Mouse (Mus musculus) forebrain, embryonic 11.5 days (tissue): ENCODE results near the gene Cmbl. TPM values are rescaled to one million over a fixed set of nuclear protein-coding genes. Genes with fewer than 3 reads are reported as not detected.

Experiments
- ATAC-seq: fragments of 200-750 bp; cut with Nextera tagmentation; replicated peaks from 2 replicates; pipeline ENCODE4 v1.8.0; 2017; ENCODE audit warnings: moderate TSS enrichment; ENCODE audit not compliant: low FRiP score
- DNase-seq: peaks from one replicate; pipeline ENCODE4 v3.0.0-alpha.2; 2017; ENCODE audit warnings: low spot score
- H3K27ac ChIP-seq: fragments of 300-500 bp; sonication (generic); 2 replicates; pipeline ENCODE4 v1.5.1; 2014; ENCODE audit warnings: low read depth, low read length
- H3K27me3 ChIP-seq: fragments of 300-500 bp; sonication (generic); 2 replicates; pipeline ENCODE4 v1.6.1; 2014; ENCODE audit warnings: mild to moderate bottlenecking, low read length, mixed read lengths; ENCODE audit not compliant: control insufficient read depth, insufficient read depth
- H3K36me3 ChIP-seq: fragments of 300-500 bp; sonication (generic); 2 replicates; pipeline ENCODE4 v1.6.1; 2014; ENCODE audit warnings: mild to moderate bottlenecking, low read length, moderate library complexity, mixed read lengths; ENCODE audit not compliant: control insufficient read depth, insufficient read depth
- H3K4me1 ChIP-seq: fragments of 300-500 bp; sonication (generic); replicated peaks from 2 replicates; pipeline ENCODE4 v1.6.1; 2014; ENCODE audit warnings: low read length, mixed read lengths; ENCODE audit not compliant: control insufficient read depth, insufficient read depth
- H3K4me2 ChIP-seq: fragments of 300-500 bp; sonication (generic); 2 replicates; pipeline ENCODE4 v1.6.1; 2014; ENCODE audit warnings: low read depth, mild to moderate bottlenecking, low read length, moderate library complexity, mixed read lengths; ENCODE audit not compliant: severe bottlenecking
- H3K4me3 ChIP-seq: fragments of 300-500 bp; sonication (generic); 2 replicates; pipeline ENCODE4 v1.5.1; 2014; ENCODE audit warnings: low read depth, low read length
- H3K9ac ChIP-seq: fragments of 300-500 bp; sonication (generic); 2 replicates; pipeline ENCODE4 v1.6.1; 2014; ENCODE audit warnings: low read length
- H3K9me3 ChIP-seq: fragments of 300-500 bp; sonication (generic); 2 replicates; pipeline ENCODE4 v1.6.1; 2016; ENCODE audit warnings: low read length, mixed read lengths; ENCODE audit not compliant: control insufficient read depth
- WGBS: fragments of 180-500 bp; shearing (Covaris S2); extraction: QIAGEN DNeasy Blood & Tissue Kit; methylation state at CpG from one replicate; pipeline ENCODE4 v1.1.7; 2014; 5-methylcytosine and 5-hydroxymethylcytosine counted together
- polyA plus RNA-seq: library from polyadenylated mRNA; unstranded; fragments of >200 nt; fragmentation: Nextera tagmentation; extraction: Ambion mirVana; gene quantifications from 2 replicates; pipeline ENCODE4 v1.2.1, GENCODE M21; 2014

The Cmbl gene
- polyA plus RNA-seq, 1 experiment from 2014 or later = 1.0 TPM

- H3K27me3 ChIP-seq = no peaks in the 10 kb centered on the region
- peaks cover under 1% of the 10 kb centered on the region; the same call in 1 of the 2 replicates for H3K4me1 ChIP-seq
- no peaks in the 10 kb centered on the region for H3K36me3 ChIP-seq
- no peaks in the 10 kb centered on the region for H3K9me3 ChIP-seq
- H3K27ac ChIP-seq = no peak overlapping the region
- H3K9ac ChIP-seq = no peak overlapping the region
- whole genome bisulfite sequencing = 70% methylated on average over 5 of the region's 5 CpGs
- DNase-seq (no peak), ATAC-seq (no peak)
- H3K4me2 ChIP-seq = no peak overlapping the region
- H3K4me3 ChIP-seq = no peak overlapping the region
Observed at GRCm38 (mm10) chr15:31547421-31547820, 17.8 kb upstream of the Cmbl start.

DNA sequence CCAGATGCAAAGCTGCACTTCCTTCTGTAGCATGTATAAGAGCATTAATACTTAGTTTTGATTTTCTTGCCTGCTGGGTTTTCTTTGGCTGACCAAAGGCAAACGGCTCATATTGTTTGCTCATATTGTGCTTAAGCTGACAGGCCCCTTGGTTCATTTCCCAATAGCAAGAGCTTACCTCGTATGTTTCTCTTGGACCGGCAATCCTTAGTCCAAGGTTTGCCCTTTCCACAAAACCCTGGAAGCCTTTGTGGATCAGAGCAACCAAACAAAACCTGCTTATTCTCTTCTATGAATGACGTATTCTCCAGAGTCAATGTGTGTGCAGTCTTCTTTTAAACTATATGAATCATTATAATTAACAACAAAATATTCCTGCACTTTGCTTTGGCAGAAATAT lies 14.8 kb upstream of the Cmbl start:
- ATAC-seq (no peak), DNase-seq (no peak)
- no peak overlapping the region for H3K4me3 ChIP-seq
- no peak overlapping the region for H3K4me2 ChIP-seq
- H3K27me3 ChIP-seq = no peaks in the 10 kb centered on the region
- H3K9ac ChIP-seq = no peak overlapping the region
- no peaks in the 10 kb centered on the region for H3K36me3 ChIP-seq
- no peak overlapping the region for H3K27ac ChIP-seq
- no peaks in the 10 kb centered on the region for H3K9me3 ChIP-seq
- 82% methylated on average over 4 of the region's 4 CpGs for WGBS
- H3K4me1 ChIP-seq = no peaks in the 10 kb centered on the region

DNA sequence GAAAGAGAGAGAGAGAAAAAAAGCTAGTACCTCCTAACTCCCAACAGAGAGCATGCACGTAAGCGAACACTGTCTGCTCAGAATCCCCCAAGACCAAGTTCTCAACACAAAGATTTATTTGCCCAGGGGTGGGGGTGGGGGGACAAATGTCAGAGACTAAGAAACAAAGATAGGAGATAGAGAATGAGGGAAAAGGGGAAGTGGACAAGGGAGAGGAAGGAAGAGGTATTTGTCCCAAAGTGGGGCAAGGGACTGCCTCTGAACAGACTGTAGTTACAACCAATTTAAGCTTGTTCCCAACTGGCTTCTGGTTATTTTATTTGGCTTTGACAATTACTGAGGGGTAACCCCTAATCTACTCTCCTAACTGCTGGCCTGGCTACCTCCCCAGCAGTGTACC lies 10.3 kb upstream of the Cmbl start:
- ATAC-seq = no peak
- Histone ChIP-seq H3K4me1 (no peaks in the 10 kb centered on the region), H3K36me3 (no peaks in the 10 kb centered on the region), H3K9me3 (no peaks in the 10 kb centered on the region), H3K27me3 (no peaks in the 10 kb centered on the region), H3K9ac (no peak overlapping the region), H3K4me2 (no peak overlapping the region), H3K27ac (no peak overlapping the region), H3K4me3 (no peak overlapping the region)
- DNase-seq = no peak
- 87% methylated on average over 2 of the region's 2 CpGs for WGBS

GRCm38 (mm10) chr15:31561390-31561789 lies 3.8 kb upstream of the Cmbl start:
- H3K27ac ChIP-seq = no peak overlapping the region
- H3K4me2 ChIP-seq = no peak overlapping the region
- ATAC-seq = no peak
- H3K36me3 ChIP-seq = no peaks in the 10 kb centered on the region
- WGBS = 80% methylated on average over 6 of the region's 6 CpGs
- H3K4me1 ChIP-seq = no peaks in the 10 kb centered on the region
- H3K9ac ChIP-seq = no peak overlapping the region
- no peak for DNase-seq
- no peaks in the 10 kb centered on the region for H3K9me3 ChIP-seq
- no peak overlapping the region for H3K4me3 ChIP-seq
- H3K27me3 ChIP-seq = no peaks in the 10 kb centered on the region

GRCm38 (mm10) chr15:31561976-31562375 lies 3.2 kb upstream of the Cmbl start:
- H3K27me3 ChIP-seq = no peaks in the 10 kb centered on the region
- no peak for DNase-seq
- H3K4me1 ChIP-seq = no peaks in the 10 kb centered on the region
- 92% methylated on average over 4 of the region's 4 CpGs for WGBS
- no peak overlapping the region for H3K4me2 ChIP-seq
- no peak overlapping the region for H3K9ac ChIP-seq
- H3K4me3 ChIP-seq = no peak overlapping the region
- no peaks in the 10 kb centered on the region for H3K9me3 ChIP-seq
- no peaks in the 10 kb centered on the region for H3K36me3 ChIP-seq
- no peak for ATAC-seq
- no peak overlapping the region for H3K27ac ChIP-seq

- H3K27ac ChIP-seq = no peak overlapping the region
- H3K9me3 ChIP-seq = no peaks in the 10 kb centered on the region
- H3K27me3 ChIP-seq = no peaks in the 10 kb centered on the region
- ATAC-seq (no peak), DNase-seq (no peak)
- H3K4me2 ChIP-seq = no peak overlapping the region
- H3K4me3 ChIP-seq = no peak overlapping the region
- H3K9ac ChIP-seq = no peak overlapping the region
- H3K4me1 ChIP-seq = no peaks in the 10 kb centered on the region
- H3K36me3 ChIP-seq = no peaks in the 10 kb centered on the region
- 92% methylated on average over 8 of the region's 8 CpGs for WGBS
Observed at GRCm38 (mm10) chr15:31562847-31563246, 2.3 kb upstream of the Cmbl start.

GRCm38 (mm10) chr15:31563577-31564546 lies 1.3 kb upstream of the Cmbl start:
- no peaks in the 10 kb centered on the region for H3K4me1 ChIP-seq
- no peak overlapping the region for H3K4me3 ChIP-seq
- ATAC-seq = no peak
- no peak for DNase-seq
- no peak overlapping the region for H3K4me2 ChIP-seq
- H3K9me3 ChIP-seq = no peaks in the 10 kb centered on the region
- no peak overlapping the region for H3K27ac ChIP-seq
- no peaks in the 10 kb centered on the region for H3K36me3 ChIP-seq
- H3K9ac ChIP-seq = no peak overlapping the region
- H3K27me3 ChIP-seq = no peaks in the 10 kb centered on the region
- 78% methylated on average over 19 of the region's 19 CpGs for WGBS

GRCm38 (mm10) chr15:31565786-31566185 lies 597 bp downstream of the Cmbl start:
- no peak overlapping the region for H3K9ac ChIP-seq
- H3K36me3 ChIP-seq = no peaks in the 10 kb centered on the region
- 83% methylated on average over 1 of the region's 1 CpGs for WGBS
- no peak overlapping the region for H3K4me3 ChIP-seq
- no peak for DNase-seq
- H3K27ac ChIP-seq = no peak overlapping the region
- ATAC-seq = no peak
- no peaks in the 10 kb centered on the region for H3K9me3 ChIP-seq
- no peak overlapping the region for H3K4me2 ChIP-seq
- no peaks in the 10 kb centered on the region for H3K4me1 ChIP-seq
- no peaks in the 10 kb centered on the region for H3K27me3 ChIP-seq

GRCm38 (mm10) chr15:31567431-31567830 lies 2.2 kb downstream of the Cmbl start:
- H3K27me3 ChIP-seq = no peaks in the 10 kb centered on the region
- no peak for DNase-seq
- 68% methylated on average over 7 of the region's 7 CpGs for WGBS
- H3K4me3 ChIP-seq = no peak overlapping the region
- H3K27ac ChIP-seq = no peak overlapping the region
- no peak for ATAC-seq
- no peaks in the 10 kb centered on the region for H3K4me1 ChIP-seq
- no peaks in the 10 kb centered on the region for H3K9me3 ChIP-seq
- no peak overlapping the region for H3K9ac ChIP-seq
- H3K36me3 ChIP-seq = no peaks in the 10 kb centered on the region
- no peak overlapping the region for H3K4me2 ChIP-seq
